Mouse (Mus musculus): ENCODE data around the gene Sh3kbp1.
"Not testable (repeated sequence)": the region's sequence is repeated elsewhere in the genome, so short reads cannot be mapped to it uniquely, and the experiment has no call there.

Sh3kbp1 gene

DNA sequence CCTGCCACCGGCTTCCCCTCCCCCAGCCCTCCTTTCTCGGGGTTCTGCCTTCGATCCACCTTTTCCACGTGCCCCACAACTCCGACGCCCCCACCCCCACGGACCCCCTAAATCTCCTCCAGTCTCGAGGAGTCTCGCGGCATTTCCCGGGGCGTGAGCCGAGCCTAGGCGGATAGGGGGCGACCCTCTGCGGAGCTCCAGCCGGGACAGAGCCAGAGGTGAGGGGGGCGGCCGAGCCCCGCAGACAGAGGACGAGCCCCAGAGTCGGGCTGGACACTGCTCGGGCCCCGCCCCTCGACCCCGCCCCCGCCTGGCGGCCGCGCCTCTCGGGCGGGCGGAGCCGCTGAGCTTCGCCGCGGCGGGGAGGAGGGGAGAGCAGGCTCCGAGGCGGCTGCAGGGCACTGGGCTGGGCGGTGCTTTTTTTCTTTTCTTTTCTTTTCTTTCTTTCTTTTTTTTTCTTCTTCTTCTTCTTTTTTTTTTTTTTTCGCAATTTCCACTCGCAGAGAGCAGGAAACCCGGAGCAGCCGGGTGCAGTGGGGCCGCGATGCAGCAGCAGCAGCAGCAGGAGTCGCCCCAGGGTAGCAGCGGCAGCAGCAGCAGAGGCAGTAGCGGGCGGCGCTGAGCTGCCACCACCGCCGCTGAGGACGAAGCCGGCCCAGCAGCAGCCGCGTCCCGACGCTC is at the start of gene Sh3kbp1:
TSS of gene Sh3kbp1 (plus strand) at position 366 of the 681 bp plus-strand sequence.
- DNase-seq (ENCODE audit: low spot score) = peak; percentile 41

DNA sequence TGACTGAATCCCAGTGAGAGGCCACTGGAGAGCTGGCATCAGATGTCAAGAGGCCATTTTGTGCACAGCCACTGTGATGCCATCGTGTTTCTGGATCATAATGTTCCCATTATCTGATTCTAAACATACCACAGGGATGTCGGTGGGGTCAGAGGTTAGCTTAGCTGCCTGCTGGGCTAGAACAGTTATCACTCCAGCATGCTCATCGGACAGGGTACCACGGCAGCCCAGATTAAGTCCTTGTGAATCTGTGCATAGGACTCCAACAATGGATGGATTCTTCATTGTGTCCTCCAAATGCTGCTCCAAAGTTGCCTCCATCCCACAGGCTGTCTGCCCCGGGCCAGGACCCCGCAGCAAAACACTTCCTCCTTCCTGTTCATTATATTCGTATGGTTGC is 42.3 kb upstream of the Sh3kbp1 start:
- DNase-seq (ENCODE audit: low spot score) = not testable (repeated sequence)

DNA sequence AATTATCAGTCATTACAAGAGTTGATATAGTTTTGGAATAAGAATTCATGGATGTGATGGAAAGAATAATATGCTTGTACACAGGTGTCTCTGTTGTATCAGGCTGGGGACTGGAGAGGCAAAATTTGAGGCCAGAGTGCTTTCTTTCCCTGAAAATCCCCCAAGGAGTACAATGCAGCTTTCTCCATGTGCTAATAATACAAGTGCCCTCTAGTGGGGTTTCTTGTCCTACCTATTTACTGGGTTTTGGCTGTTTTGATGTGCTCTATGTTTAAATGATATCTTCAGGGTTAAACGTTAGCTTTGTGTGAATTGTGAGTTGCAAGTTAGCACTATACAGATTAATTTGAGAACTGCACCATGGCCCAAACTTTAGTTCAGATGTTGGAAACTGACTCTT is 35.4 kb upstream of the Sh3kbp1 start:
- no peak for DNase-seq (ENCODE audit: low spot score)

DNA sequence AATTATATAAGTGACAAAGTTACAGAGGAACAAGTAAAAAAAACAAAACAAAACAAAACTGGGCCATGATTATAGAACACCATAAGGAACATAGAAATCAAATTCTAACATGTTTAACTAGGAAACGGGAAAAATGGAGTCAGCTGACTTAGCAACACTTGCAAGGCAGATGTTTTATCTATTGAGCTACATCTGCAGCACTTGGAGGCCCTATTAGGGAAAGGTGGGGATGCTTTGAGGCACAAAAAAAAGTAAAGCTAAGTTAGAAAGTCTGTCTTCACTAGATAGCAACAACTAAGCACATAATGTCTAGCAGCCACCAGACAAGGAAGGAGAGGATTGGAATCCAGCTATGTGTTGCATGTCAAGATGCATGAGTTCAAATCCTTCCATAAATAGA is 29.6 kb upstream of the Sh3kbp1 start:
- peak; percentile 71 for DNase-seq (ENCODE audit: low spot score)

DNA sequence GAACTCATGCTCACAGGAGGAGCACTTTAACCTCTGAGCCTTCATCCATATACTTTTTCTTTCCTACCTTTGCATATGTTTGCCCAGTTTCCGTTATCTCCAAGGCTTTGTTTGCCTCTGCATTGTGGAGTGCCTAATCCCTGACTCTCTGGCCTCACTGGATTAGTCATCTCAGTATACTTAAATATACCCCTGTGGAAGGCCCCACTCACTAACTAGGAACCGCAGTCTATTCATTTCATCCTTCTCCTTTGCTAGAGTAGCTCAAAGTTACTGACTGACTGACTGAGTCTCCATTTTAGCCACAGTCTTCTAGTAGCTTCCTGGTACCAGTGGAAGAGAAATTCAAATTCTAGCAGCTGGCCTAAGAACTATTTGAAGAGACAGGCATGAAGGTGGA is 22.2 kb upstream of the Sh3kbp1 start:
- DNase-seq (ENCODE audit: low spot score) = no peak

DNA sequence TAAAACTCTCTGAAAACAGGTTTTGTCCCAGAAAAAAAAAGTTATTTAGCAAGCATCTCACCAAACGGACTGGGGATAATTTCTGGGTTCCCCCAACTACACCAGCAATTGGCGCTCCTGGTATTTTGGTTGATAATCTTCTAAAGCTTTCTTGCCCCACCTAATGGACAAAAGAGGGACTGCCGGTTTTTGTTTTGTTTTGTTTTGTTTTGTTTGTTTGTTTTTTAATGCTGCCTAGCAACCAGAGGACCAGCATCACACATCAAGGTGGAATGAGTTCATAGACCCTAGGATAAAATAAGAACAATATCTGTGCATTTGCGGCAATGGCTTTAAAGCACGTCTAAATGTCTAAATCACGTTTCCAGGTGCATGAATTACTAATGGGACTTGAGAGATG is 20.1 kb upstream of the Sh3kbp1 start:
- peak; percentile 54 for DNase-seq (ENCODE audit: low spot score)

DNA sequence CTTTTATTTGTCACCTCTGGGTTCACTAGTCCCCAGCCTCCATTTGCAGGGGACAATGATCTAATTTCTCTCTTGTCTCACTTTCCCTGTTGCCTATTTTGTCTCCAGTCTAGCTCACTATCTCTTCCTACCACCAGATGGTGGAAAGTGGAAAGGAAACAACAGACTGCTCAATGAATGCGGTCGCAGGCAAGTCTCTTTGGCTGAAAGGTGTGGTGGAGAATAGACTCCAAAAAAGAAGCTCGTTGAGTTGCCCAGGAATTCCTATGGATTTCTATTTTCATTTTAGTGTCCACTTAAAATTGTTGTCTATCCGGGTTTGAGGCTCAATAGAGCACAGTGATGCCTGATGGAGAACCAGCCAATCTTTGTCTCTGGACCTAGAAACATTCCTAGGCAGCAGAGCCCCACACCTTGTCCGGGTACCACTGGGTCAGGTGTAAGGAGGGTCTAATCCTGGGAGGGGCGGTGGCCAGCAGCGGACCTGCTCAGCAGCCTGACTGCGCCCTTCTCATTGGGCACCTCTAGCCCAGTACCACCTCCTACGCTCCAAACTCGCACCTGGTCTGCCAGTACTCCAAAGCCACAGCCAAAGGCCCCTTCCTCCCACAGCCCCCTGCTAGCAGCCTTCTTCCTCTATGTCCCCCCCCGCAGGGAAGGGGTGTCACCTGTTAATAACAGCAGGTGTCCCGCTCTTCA is 715 bp upstream of the Sh3kbp1 start:
- no peak for DNase-seq (ENCODE audit: low spot score)

DNA sequence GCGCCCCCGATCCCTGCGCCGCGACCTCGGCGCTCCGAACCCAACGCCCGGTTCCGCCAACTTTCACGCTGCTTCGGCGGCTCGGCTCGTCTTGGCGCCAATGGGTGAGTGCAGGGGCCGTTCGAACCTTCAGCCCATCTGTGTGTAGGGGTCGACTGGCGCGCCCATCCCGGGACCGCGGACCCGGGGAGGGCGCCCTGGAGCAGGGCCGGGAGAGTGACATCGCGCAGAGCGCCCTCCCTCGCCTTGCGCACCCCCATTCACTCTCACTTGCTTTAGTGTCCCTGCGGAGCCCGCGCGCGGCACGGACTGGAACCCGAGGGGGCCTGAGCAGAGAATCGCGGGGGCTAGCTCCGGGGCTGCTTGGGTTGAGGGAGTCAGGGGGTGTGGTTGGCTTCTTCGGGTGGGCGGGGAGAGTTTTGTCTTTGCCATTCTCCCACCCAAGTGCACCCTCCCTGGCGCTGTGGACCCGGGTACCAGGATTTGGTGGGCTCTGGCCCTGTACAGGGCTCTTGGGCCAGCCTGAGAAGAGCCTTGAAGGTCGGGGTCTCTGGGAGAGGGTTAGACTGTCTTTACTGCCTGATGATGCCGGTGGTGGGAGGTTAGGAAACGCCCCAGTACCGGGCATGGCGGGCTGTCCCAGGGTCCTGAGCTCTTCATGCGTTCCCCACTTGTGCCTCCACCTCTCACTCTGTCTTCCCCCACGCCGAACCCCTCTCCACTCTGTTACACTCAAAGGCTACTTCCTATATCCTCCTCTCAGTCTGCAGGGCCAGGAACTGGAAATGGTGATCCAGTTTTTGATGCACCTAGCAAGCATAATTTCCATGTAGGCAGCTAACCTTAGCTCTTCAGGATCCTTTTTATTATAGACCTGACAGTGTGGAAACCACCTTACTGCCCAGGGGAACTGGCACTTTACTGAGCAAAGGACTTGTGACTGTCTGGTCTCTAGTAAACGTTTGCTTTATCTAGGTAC is 805 bp downstream of the Sh3kbp1 start:
- no peak for DNase-seq (ENCODE audit: low spot score)

DNA sequence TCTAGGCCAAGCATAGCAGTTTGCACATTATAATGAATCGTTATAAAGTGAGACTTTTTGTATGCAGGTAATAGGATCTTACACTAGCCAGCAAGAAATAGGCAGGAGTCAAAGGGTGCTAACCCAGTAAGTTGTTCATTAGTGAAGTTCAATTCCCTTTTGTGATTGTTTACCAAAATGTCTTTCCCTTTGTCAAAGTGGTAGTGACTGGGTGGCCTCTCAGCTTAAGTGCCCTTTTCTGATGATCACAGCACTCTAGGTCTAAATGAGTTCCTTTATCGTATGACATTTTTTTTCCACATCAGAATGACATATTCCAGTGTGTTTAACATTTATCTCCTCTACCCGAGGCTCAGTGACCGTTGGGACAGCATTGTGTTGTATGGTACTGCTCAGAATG is 1.6 kb downstream of the Sh3kbp1 start:
- DNase-seq (ENCODE audit: low spot score) = no peak

DNA sequence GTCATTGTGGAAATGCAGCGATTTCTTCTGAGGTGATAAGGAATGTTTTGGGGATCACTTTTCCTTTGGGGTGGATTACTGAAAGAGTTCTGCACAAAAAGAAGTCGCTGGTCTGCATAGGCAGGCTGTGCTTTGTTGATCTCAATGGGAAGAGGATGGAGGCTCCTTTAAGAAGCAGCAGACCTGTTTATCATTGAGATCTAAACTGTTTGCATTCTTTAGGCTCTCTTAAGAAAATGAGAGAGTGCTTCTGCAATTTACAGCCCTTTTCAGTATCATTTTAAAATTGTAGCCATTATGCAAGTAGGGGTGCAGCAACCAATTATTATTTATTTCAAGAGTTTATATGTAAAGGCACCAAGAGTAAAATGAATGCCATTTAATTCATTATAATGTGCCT is 2.1 kb downstream of the Sh3kbp1 start:
- DNase-seq (ENCODE audit: low spot score) = no peak

DNA sequence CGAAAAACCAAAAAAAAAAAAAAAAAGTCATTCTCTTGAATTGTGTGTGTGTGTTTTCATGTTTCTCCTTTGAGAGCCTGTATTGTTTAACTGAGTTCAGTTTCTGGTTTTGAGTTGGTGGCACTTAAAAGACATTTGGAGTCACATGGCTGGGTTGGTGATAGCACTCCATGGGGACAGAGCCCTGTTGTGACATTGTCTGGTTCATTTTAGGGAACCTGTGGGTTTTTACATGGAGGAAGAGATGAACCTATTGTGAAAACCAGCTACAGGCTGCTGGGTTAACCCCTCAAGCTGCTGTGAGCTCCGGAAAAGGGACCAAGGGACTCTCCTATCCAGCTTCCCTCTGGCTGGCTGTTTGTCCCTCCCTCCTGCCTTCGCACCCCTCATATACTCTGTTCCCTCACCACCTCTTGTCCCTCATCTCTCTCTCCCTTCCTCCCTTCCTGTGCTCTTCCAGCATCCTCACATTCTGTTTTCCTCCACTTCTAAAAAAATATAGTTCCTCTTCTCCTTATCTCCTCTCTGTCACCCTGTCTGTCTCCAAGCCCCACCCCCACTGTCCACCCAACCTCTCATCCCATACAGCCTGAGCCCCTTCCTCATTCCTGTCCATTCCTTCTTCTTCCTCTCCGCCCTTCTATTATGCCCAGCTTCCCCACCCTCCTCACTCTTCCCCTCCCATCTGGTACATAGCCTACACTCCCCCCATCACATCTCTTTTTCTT is 11.6 kb downstream of the Sh3kbp1 start:
- DNase-seq (ENCODE audit: low spot score) = no peak

DNA sequence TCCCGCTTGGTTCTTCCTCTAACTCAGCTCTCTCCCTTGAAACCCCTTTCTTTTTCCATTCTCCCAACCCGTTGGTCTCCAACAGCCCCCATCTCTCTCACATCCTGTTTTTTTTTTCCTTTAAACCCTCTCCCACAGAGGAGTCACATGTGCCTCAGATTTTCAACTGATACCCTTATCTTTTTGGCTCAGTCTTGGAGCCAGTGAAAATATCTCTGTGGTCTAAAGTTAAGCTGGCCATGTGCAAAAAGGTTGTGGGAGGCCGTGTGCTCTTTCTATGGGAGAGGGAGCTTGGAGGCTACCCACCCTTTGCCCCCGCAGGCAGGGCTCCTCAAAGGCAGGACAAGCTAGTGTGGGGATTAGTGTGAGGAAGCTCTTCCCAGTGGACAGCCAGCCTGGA is 12.9 kb downstream of the Sh3kbp1 start:
- DNase-seq (ENCODE audit: low spot score) = no peak

DNA sequence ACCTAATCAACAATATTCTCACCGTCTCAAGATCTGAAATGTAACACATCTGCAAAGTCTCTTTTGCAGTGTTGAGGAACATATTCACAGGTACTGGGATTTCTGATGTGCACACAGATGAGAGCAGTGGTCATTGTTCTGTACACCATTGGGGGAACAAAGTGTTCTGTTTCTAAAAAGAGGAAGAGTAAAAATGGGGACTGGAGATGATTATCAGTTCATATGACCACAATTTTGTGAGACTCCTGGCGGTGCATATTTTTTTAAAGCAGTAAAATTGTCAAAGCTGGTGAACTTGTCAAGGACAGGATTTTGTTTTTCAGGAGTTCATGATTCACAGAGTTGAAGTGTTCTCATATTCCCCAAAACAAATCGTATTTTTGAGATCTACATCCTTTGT is 18.2 kb downstream of the Sh3kbp1 start:
- no peak for DNase-seq (ENCODE audit: low spot score)

DNA sequence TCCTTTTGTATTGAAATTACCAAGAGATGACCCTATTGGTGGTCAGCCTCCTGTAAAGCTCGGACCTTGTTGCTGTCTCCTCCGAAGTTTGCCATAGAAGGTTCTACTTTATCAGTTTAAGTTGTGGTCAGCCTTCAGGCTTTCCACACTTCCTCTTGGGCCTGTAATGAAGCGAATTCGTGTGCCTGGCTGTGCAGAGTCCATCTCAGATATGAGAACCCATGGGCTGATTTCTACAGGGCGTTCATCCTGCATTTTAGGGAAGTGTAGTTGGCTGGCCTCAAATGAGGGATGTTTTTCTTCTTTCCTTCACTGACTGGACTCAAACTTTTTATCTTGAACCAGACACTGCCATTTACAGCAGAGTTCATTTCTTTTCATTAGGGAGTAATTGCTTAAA is 20.5 kb downstream of the Sh3kbp1 start:
- DNase-seq (ENCODE audit: low spot score) = no peak

DNA sequence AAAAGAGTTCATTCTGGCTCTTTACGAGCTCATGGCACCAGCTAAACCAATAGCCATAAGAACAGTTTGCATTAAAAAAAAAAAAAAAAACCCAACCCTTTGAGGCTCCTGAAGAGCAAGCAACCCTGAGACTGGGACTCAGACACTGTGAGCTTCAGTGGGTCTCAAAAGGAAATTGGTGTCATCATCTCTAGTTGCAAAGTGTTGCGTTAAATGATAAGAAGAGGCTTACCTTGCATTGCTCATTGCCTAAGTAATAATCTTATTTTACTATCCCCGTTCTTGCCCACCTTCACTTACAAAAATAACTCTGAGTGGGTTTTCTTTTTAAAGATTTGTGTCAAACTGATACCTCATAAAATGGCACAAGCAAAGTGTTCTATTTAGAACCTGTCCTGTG is 21.5 kb downstream of the Sh3kbp1 start:
- no peak for DNase-seq (ENCODE audit: low spot score)

DNA sequence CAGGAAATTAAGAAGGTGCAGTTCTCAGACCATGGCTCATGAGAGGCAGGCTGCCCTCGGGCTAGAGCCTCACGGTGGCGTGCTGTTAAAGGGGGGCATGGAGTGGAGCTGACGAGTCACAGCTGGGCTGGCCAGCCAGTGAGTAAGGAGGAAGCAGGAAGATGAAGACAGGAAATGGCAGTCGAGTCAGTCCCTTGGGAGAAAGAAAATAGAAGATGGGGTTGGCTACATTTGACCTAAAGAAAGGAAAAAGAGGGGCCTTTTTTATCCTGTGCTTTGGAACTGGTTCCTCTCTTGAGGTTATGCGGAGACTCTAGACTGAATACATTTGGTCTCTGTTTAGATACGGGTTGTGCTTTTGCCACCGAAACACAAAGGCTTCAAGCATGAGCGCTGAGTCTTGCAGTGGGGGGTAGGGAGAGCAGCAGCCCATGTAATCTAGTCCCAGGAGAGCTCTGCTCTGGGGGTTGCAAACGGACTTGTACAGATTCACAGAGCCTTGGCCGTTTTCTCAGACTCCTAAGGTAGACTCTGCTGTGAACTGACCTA is 23.1 kb downstream of the Sh3kbp1 start:
- DNase-seq (ENCODE audit: low spot score) = no peak

DNA sequence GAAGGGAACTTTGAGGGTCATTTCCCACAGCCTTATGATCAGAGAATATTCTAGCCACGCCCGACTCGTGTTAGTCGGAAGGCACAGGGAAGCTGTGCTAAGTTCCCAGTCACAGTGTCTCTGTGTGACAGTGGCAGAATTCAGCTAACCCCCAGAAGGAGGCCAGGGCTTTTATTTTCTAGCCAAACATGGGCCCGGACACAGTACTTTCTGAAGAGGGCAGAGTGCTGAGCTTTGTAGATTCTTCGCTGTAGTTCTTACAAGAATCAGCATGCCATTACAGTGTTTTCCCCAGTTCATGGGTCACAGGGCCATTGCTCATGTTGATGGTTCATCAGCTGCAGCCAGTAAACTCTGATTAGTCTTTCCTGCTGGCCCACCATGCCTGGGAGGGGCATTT is 23.7 kb downstream of the Sh3kbp1 start:
- DNase-seq (ENCODE audit: low spot score) = no peak

DNA sequence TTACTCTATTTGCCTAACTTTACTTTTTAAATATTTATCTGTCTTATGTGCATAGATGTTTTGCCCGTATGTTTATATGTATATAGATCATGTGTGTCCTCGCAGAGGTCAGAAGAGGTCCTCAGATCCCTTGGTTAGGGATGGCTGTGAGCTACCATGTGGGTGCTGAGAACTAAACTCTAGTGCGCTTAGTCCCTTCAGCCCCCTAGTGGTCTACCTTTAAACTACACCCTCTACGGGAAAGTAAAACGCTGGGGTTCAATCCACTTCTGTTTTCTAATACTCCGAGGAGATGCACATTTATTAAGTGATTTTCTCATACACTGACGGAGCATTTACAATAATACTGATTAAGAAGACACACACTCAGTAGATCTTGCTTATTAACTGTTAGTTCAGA is 44.3 kb downstream of the Sh3kbp1 start:
- no peak for DNase-seq (ENCODE audit: low spot score)

DNA sequence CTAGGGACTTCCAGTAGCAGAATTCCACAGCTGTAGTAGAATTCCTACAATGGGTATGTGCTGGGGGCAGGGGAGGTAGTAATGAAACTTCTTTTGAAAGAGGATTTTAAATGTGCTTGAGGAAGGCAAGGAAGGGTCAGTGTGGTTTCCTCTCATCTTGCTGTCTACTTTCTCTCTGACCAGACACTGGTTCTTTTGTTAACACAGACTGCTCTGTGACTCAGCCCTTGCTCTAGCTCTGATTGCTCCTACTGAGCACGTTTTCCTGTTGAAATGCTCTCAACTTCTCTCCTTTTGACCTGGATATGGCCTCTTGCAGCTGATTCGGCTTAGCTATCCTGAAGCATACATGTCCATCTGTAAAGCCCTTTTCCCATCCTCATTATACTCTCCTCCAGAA is 45.4 kb downstream of the Sh3kbp1 start:
- no peak for DNase-seq (ENCODE audit: low spot score)

DNA sequence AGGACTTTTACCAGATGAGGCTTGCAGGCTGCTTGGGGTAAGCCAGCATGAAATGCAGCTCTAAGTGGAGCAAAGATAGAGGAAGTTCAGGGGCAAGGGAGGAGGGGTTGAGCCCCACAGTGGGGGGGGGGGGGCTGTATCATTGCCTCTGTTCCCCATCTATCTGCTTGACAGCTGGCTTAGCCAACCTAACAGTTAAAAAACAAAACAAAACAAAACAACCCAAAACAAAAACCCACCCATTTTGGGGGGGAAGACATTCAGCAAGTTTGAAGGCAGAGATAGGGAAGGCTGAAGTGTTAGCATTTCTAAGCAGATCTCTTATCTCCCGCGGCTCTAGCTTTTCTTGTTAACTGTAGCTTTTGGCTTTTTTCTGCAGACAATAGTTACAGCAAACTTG is 49.2 kb downstream of the Sh3kbp1 start:
- DNase-seq (ENCODE audit: low spot score) = no peak

DNA sequence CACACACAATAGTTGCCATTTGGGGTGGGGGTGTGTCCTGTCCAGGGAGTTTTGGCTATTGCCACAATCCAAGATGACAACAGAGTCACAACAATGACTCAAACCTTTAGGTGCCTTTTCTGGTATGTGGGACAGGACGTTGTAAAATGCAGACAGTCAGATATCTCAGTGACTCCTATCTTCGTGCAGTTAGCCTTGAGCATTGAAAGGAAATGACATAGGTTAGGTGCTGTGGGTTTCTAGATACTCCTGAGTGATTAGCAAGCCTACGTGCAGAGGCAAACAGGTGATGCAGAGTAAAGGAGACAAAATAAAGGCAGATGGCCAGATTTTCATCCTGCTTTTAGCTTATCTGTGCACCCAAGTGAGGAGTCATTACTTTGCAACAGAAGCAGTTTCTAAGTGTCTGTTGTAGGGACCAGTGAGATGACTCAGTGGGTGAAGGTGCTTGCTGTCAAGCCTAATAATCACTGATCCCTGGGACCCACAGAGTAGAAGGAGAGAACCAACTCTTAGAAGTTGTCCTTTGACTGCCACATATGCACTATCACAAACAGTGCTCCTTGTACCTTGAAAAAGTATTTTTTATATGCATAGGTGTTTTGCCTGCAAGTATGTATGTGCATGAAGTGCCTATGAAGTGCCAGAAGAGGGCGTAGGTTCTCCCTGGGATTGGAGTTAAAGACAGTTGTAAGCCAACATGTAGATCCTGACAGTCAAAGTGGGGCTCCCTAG is 50.7 kb downstream of the Sh3kbp1 start:
- no peak for DNase-seq (ENCODE audit: low spot score)
